Mouse (Mus musculus) midbrain, postnatal 0 days (tissue): Measurements from ENCODE around the gene Wbp2. TPM values are rescaled to one million over a fixed set of nuclear protein-coding genes. Genes with fewer than 3 reads are reported as not detected.
"Not testable (repeated sequence)": the region's sequence is repeated elsewhere in the genome, so short reads cannot be mapped to it uniquely, and the experiment has no call there.

Experiments
- ATAC-seq: fragments of 200-750 bp; cut with Nextera tagmentation; 2 replicates; pipeline ENCODE4 v1.8.0; 2017; ENCODE audit warnings: moderate number of reproducible peaks, mild to moderate bottlenecking, moderate TSS enrichment, moderate library complexity; ENCODE audit not compliant: low FRiP score
- DNase-seq: peaks from one replicate; pipeline ENCODE4 v3.0.0-alpha.2; 2015; ENCODE audit warnings: low spot score
- H3K27ac ChIP-seq: fragments of 300-500 bp; sonication (generic); 2 replicates; pipeline ENCODE4 v1.5.1; 2014; ENCODE audit warnings: low read depth, mild to moderate bottlenecking, low read length, mixed read lengths
- H3K27me3 ChIP-seq: fragments of 300-500 bp; sonication (generic); 2 replicates; pipeline ENCODE4 v1.6.1; 2014; ENCODE audit warnings: low read length, control low read depth, mixed read lengths; ENCODE audit not compliant: insufficient read depth
- H3K36me3 ChIP-seq: fragments of 300-500 bp; sonication (generic); 2 replicates; pipeline ENCODE4 v1.6.1; 2014; ENCODE audit warnings: low read length, control low read depth, mixed read lengths; ENCODE audit not compliant: insufficient read depth
- H3K4me1 ChIP-seq: fragments of 300-500 bp; sonication (generic); 2 replicates; pipeline ENCODE4 v1.6.1; 2014; ENCODE audit warnings: mild to moderate bottlenecking, control low read depth, antibody characterized with exemption, low read length, mixed read lengths; ENCODE audit not compliant: insufficient read depth
- H3K4me2 ChIP-seq: fragments of 300-500 bp; sonication (generic); 2 replicates; pipeline ENCODE4 v1.6.1; 2014; ENCODE audit warnings: low read depth, mild to moderate bottlenecking, low read length, mixed read lengths; ENCODE audit not compliant: poor library complexity, severe bottlenecking
- H3K4me3 ChIP-seq: fragments of 300-500 bp; sonication (generic); 2 replicates; pipeline ENCODE4 v1.5.1; 2014; ENCODE audit warnings: low read depth, mild to moderate bottlenecking, low read length, moderate library complexity
- H3K9ac ChIP-seq: fragments of 300-500 bp; sonication (generic); replicated peaks from 2 replicates; pipeline ENCODE4 v1.6.1; 2014; ENCODE audit warnings: mild to moderate bottlenecking, low read length, moderate library complexity, mixed read lengths; ENCODE audit not compliant: poor library complexity, severe bottlenecking
- H3K9me3 ChIP-seq: fragments of 300-500 bp; sonication (generic); 2 replicates; pipeline ENCODE4 v1.6.1; 2016; ENCODE audit warnings: low read length, control low read depth
- CTCF ChIP-seq: IDR thresholded peaks from 2 replicates; pipeline ENCODE4 v1.5.1; 2016; ENCODE audit warnings: antibody characterized with exemption, mild to moderate bottlenecking
- WGBS: fragments of 180-500 bp; shearing (Covaris S2); extraction: QIAGEN DNeasy Blood & Tissue Kit; methylation state at CpG from one replicate; pipeline ENCODE4 v1.1.7; 2014; 5-methylcytosine and 5-hydroxymethylcytosine counted together
- polyA plus RNA-seq: library from polyadenylated mRNA; unstranded; fragments of >200 nt; fragmentation: Nextera tagmentation; extraction: Ambion mirVana; gene quantifications from 2 replicates; pipeline ENCODE4 v1.2.1, GENCODE M21; 2015
- total RNA-seq: library from RNA; depleted of rRNA; stranded (reverse); fragments of >200 nt; gene quantifications from 2 replicates; pipeline ENCODE4 v1.2.3, GENCODE M21; 2014

Wbp2 gene
- total and polyA plus RNA-seq, 2 experiments from 2014 or later = 150 to 254 TPM

DNA sequence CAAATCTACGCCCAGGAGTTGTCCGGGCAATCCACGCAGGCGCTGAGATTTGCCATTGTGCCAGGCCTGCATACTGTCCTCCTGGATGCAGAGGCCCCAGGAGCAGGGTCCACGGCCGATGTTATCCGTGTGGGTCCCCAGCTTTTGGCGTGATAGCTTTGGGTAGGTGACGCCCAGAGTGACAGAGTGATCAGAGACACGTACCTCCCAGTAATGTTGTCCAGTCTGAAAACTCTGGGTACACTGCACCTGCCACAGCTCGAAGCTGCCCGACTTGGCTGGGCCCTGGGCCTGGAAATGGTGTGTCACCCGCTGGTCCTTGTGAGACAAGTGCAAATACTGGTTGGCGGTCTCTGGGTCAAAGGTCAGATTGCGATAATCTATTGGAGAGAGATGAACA lies 39.5 kb upstream of the Wbp2 start:
- 94% methylated on average over 15 of the region's 15 CpGs for WGBS
- H3K27ac ChIP-seq = no peak overlapping the region
- no peaks in the 10 kb centered on the region for H3K9me3 ChIP-seq
- H3K36me3 ChIP-seq = peaks cover 12% of the 10 kb centered on the region
- DNase-seq (no peak), ATAC-seq (no peak)
- no peak overlapping the region for H3K4me3 ChIP-seq
- peaks cover 6% of the 10 kb centered on the region; the same call in 1 of the 2 replicates for H3K4me1 ChIP-seq
- no peak for TF ChIP-seq CTCF
- H3K9ac ChIP-seq = no peak overlapping the region
- H3K4me2 ChIP-seq = no peak overlapping the region
- H3K27me3 ChIP-seq = no peaks in the 10 kb centered on the region

GRCm38 (mm10) chr11:116121731-116122245 lies 35.0 kb upstream of the Wbp2 start:
- not testable (repeated sequence) for ATAC-seq, H3K9ac ChIP-seq

GRCm38 (mm10) chr11:116117819-116118218 lies 31.0 kb upstream of the Wbp2 start:
- Histone ChIP-seq H3K36me3 (no peaks in the 10 kb centered on the region), H3K27me3 (no peaks in the 10 kb centered on the region), H3K9me3 (no peaks in the 10 kb centered on the region), H3K9ac (no peak overlapping the region), H3K4me3 (no peak overlapping the region), H3K27ac (no peak overlapping the region), H3K4me2 (no peak overlapping the region), H3K4me1 (no peaks in the 10 kb centered on the region)
- DNase-seq (no peak), ATAC-seq (no peak)
- peak; percentile 43 for TF ChIP-seq CTCF

More at GRCm38 (mm10) chr11:116121731-116122245, 35.0 kb upstream of the Wbp2 start:
- not testable (repeated sequence) for H3K4me3 ChIP-seq, H3K27me3 ChIP-seq, H3K4me2 ChIP-seq, H3K9me3 ChIP-seq, H3K27ac ChIP-seq, H3K4me1 ChIP-seq, DNase-seq
- WGBS = 91% methylated on average over 8 of the region's 8 CpGs
- H3K36me3 ChIP-seq = peaks cover 12% of the 10 kb centered on the region

DNA sequence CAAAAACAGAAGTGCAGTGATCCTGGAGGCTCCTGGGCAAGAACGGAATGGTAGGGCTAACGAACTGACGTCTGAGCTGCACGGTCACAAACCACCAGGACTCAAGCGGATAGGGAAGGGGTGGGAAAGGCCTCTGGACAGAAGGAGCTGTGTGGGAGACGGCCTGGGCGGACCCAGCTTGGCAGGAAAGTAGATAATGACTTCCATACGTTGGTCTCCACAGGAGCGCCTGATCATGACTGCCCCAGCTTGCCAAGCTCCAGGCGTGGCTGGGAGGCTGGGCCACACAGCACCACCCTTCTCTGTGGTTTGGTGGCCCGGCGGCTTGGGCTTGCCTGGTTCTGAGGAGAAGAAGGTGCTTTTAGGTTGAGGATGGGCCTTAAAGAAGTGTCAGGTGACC lies 30.4 kb upstream of the Wbp2 start:
- no peak overlapping the region for H3K4me2 ChIP-seq
- no peak overlapping the region for H3K9ac ChIP-seq
- H3K4me1 ChIP-seq = no peaks in the 10 kb centered on the region
- TF ChIP-seq CTCF = no peak
- WGBS = 76% methylated on average over 12 of the region's 12 CpGs
- H3K27me3 ChIP-seq = no peaks in the 10 kb centered on the region
- H3K27ac ChIP-seq = no peak overlapping the region
- no peaks in the 10 kb centered on the region for H3K36me3 ChIP-seq
- ATAC-seq (no peak), DNase-seq (no peak)
- no peaks in the 10 kb centered on the region for H3K9me3 ChIP-seq
- no peak overlapping the region for H3K4me3 ChIP-seq

DNA sequence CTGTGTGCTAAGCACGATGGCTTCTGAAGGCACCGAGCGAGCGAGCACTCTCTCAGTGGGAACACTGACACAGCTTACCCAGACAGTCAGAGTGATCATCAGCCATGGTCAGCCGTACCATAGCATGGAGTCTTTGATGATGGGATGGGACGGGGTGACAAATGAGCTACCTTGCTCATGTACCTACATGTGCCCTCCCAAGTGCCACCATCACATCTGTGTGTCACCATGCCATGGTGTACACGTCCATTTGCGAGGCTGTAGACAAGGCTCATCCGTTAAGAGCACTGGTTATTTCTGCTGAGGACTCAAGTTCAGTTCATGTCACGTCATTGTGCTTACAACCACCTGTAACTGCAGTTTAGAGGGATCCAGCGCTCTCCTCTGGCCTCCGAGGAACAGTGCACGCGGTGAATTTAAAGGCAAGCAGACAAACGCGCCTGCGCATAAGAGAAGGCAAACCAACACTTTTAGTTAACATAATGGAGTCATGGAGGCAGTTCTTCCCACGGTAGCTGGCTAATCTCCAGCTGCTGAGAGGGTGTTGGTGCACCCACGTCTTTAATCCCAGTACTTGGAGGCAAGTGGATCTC lies 24.9 kb upstream of the Wbp2 start:
- Histone ChIP-seq H3K4me2 (no peak overlapping the region), H3K36me3 (no peaks in the 10 kb centered on the region), H3K9me3 (no peaks in the 10 kb centered on the region), H3K4me1 (no peaks in the 10 kb centered on the region), H3K27me3 (peaks cover 45% of the 10 kb centered on the region), H3K27ac (no peak overlapping the region), H3K9ac (no peak overlapping the region), H3K4me3 (no peak overlapping the region)
- WGBS = 84% methylated on average over 19 of the region's 19 CpGs
- TF ChIP-seq CTCF = no peak
- ATAC-seq (no peak), DNase-seq (no peak)

DNA sequence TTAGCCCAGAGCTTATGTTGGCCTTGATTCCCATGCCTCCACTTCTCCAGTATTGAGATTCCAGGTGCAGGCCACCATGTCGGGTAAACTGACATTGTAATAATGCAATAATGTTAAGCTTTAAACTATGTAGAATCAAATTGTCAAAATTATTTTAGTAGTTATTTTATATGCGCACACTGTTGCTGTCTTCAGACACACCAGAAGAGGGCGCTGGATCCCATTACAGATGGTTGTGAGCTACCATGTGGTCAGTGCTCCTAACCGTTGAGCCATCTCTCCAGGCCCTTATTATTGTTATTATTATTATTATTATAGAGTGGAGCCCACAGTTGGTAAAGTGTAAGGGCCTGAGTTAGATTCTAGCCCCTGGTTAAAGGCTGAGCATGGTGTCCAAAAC lies 24.3 kb upstream of the Wbp2 start:
- Histone ChIP-seq H3K36me3 (no peaks in the 10 kb centered on the region), H3K4me3 (no peak overlapping the region), H3K4me2 (no peak overlapping the region), H3K9me3 (no peaks in the 10 kb centered on the region), H3K9ac (no peak overlapping the region), H3K27ac (no peak overlapping the region), H3K27me3 (peaks cover 50% of the 10 kb centered on the region), H3K4me1 (no peaks in the 10 kb centered on the region)
- DNase-seq (no peak), ATAC-seq (no peak)
- 79% methylated on average over 4 of the region's 4 CpGs for WGBS
- TF ChIP-seq CTCF = peak; percentile 28; the same call in 1 of the 2 replicates
